Mouse (Mus musculus): ENCODE results near the gene Alyref.
"Not testable (repeated sequence)": the region's sequence is repeated elsewhere in the genome, so short reads cannot be mapped to it uniquely, and the experiment has no call there.

Gene Alyref

GRCm38 (mm10) chr11:120573585-120574277 lies 24.4 kb downstream of the Alyref start:
- no peak for DNase-seq (ENCODE audit: low read depth, low spot score)

GRCm38 (mm10) chr11:120572752-120573584 lies 25.2 kb downstream of the Alyref start, which contains the start of gene P4hb:
Gene P4hb, minus strand, starts transcription at chr11:120573253.
- peak; percentile 100 for DNase-seq (ENCODE audit: low read depth, low spot score)

GRCm38 (mm10) chr11:120572417-120572751 lies 25.8 kb downstream of the Alyref start:
- no peak for DNase-seq (ENCODE audit: low read depth, low spot score)

- DNase-seq (ENCODE audit: low read depth, low spot score), result peak; percentile 24
These were observed 26.3 kb downstream of the Alyref start for GRCm38 (mm10) chr11:120571754-120572416.

GRCm38 (mm10) chr11:120571122-120571521 lies 27.0 kb downstream of the Alyref start:
- no peak for DNase-seq (ENCODE audit: low read depth, low spot score)

- DNase-seq (ENCODE audit: low read depth, low spot score), result no peak
These were observed 29.8 kb downstream of the Alyref start for GRCm38 (mm10) chr11:120568324-120568723.

- DNase-seq (ENCODE audit: low read depth, low spot score), result peak; percentile 51
These were observed 33.1 kb downstream of the Alyref start for GRCm38 (mm10) chr11:120565114-120565513.

GRCm38 (mm10) chr11:120562949-120563348 lies 35.2 kb downstream of the Alyref start:
- DNase-seq (ENCODE audit: low read depth, low spot score), result no peak

GRCm38 (mm10) chr11:120560952-120561728 lies 37.0 kb downstream of the Alyref start:
- no peak for DNase-seq (ENCODE audit: low read depth, low spot score)

GRCm38 (mm10) chr11:120558843-120559242 lies 39.3 kb downstream of the Alyref start:
- DNase-seq (ENCODE audit: low read depth, low spot score), result not testable (repeated sequence)

- no peak for DNase-seq (ENCODE audit: low read depth, low spot score)
These were observed 42.9 kb downstream of the Alyref start for GRCm38 (mm10) chr11:120555260-120555659.

GRCm38 (mm10) chr11:120554834-120555233 lies 43.3 kb downstream of the Alyref start:
- peak; percentile 34 for DNase-seq (ENCODE audit: low read depth, low spot score)

GRCm38 (mm10) chr11:120552736-120553135 lies 45.4 kb downstream of the Alyref start:
- no peak for DNase-seq (ENCODE audit: low read depth, low spot score)

GRCm38 (mm10) chr11:120550810-120551440 lies 47.2 kb downstream of the Alyref start, which contains the start of gene Ppp1r27:
Gene Ppp1r27, minus strand, starts transcription at chr11:120551132.
- DNase-seq (ENCODE audit: low read depth, low spot score), result no peak

GRCm38 (mm10) chr11:120549986-120550809 lies 48.0 kb downstream of the Alyref start:
- no peak for DNase-seq (ENCODE audit: low read depth, low spot score)

GRCm38 (mm10) chr11:120549168-120549945 lies 48.8 kb downstream of the Alyref start, which contains the start of gene Mcrip1:
Gene Mcrip1, minus strand, starts transcription at chr11:120549727.
- peak; percentile 96 for DNase-seq (ENCODE audit: low read depth, low spot score)

- no peak for DNase-seq (ENCODE audit: low read depth, low spot score)
These were observed 49.4 kb downstream of the Alyref start for GRCm38 (mm10) chr11:120548786-120549167.

GRCm38 (mm10) chr11:120548214-120548613 lies 50.0 kb downstream of the Alyref start:
- no peak for DNase-seq (ENCODE audit: low read depth, low spot score)

GRCm38 (mm10) chr11:120547469-120547868 lies 50.7 kb downstream of the Alyref start:
- DNase-seq (ENCODE audit: low read depth, low spot score), result peak; percentile 53

Data from brain, adult 2 months (tissue).